Mouse (Mus musculus) kidney, postnatal 25 days (tissue): ENCODE measurements around the gene Grap2.
A peak's percentile ranks its signal among the peaks of the same experiment; 100 is the strongest.

Experiments used
- DNase-seq, 2 experiments: peaks; one replicate each; pipeline ENCODE4 v3.0.0; 2021; ENCODE audit warnings: mixed read lengths in 2 of 2

Grap2 gene

DNA sequence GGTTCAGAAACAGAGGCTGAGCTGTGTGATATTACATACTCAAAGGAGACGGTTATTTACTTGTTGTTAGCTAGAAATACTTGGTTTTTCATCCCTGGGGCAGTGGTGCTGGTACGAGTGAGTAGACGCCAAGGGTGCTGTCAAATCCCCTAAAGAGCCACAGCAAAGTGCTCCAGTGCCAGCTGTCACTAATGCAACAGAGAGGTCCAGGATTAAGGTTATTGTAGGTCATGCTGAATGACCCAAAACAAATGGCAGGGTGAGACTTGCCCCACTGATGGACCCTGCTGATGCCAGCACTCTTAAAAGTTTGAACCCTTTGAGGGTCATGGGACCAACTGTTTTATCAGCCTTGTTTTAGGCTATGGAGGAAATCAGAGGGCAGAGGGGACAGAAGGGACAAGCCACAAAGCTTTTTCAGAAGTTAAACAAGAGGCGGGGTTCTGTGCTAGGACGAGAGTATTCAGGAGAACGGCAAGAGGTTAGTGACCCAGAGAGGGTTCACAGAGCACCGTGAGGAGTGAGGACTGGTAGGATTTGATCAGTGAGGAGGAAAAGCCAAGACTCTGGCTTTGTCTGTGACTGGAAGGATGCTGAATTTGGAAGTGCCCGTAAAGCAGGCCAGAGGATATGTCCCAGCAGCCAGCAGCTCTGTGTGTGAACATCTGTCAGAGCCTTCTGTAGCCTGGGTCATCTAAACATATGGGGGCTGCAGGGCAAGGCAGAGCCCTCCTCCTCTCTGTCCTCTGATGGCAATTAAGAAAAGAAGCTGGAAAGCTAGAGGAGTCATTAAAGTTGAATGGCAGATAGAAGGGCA, 112.6 kb downstream of the Grap2 start:
- DNase-seq, result peak in 1 of 2 experiments; percentile 26

- peak in 1 of 2 experiments; percentile 33 for DNase-seq
Measured at GRCm38 (mm10) chr15:80685603-80685895, 113.2 kb downstream of the Grap2 start.

GRCm38 (mm10) chr15:80688536-80688935, 116.1 kb downstream of the Grap2 start:
- DNase-seq, result no peak

- DNase-seq, result no peak
Measured at GRCm38 (mm10) chr15:80693492-80693891, 121.1 kb downstream of the Grap2 start.

GRCm38 (mm10) chr15:80694125-80694910, 121.9 kb downstream of the Grap2 start:
- DNase-seq, result peak; percentile 60 to 77

DNA sequence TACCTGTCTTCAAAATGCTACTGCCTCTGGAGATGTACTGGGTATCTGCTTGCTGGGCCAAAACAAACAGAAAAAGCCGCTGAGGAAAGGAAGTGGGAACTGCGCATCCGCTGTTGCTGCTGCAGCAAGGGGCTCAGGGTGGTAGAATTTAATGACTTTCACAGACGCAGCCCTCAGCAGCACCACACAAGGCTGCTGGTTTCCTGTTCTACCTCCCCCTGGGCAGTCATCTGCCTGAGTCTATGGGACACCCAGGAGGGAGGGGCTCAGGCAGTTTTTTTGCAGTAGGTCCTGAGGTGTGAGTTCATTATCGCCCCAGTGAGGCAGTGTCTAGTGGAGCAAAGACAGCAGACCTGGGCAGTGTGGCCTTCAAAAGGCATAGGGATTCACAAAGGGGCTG, 125.2 kb downstream of the Grap2 start:
- DNase-seq, result no peak

DNA sequence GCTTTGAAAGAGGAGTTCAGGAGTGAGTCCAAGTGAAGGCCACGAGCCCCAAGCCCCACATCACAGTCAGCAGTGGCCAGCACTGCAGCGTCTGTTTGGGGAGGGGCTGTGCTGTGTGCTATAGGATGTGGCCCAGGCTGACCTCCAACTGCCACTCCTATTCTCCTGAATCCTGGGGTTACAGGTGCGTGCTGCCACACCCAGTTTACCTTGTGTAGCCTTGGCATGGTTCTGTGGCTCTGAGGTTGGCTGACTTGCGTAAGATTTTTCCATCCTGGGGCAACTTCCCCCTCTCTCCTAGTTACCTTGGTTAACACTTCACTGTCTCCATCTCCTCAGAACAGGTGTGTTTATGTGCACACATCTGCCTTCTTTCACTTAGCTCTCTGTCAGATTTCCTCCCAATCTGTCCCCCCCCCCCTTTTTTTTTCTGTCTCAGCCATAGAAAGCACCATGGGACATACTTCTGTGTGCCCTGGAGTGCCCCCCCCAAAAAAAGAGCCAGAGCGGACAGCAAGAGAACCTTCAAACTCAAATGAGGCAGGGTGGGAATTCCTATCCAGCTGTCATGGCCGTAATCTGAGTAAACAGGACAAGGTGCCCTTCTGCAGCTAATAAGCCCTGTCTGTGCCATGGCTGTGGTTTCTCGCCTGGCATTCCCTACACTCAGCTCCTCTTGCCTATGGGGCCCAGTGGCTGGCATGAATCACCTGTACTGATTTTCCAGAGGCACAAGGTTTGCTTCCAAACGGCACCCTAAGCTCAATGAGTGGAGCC, 129.3 kb downstream of the Grap2 start:
- no peak for DNase-seq
